Comparison of ENCODE assay signal across 17 mouse cellular contexts in the genomic region with DNA sequence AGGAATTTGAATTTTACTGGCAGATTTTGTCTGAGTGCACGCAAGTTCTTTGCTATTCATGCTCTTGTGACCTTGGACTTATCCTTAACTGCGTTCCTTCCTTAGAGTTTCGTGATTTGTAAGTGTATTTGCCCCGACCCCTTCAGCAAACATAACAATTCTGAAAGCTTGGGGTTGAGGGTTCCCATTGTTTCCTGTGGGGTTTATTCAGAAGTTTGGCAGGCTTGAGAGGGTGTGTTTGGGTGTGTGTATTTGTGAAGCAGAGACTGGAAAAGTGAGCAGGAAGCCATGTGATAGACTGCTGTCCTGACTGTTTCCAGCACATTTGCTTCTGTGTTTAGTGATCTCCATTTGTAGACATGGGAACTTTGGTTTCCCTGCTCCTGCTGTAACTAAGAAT.
"Had no signal": no experiment of that assay in that cellular context is flagged by ENCODE, and none has a peak within 500 bp of the region (broad histone marks: within the 10 kb centered on the region; RNA-seq: fewer than 3 reads in every experiment).

No protein-coding gene starts in this region.

- H3K27ac ChIP-seq: kidney, embryonic 15.5 days; limb, embryonic 15.5 days; liver, embryonic 12.5 days; midbrain, embryonic 12.5 days; neural tube, embryonic 13.5 days had no signal

- H3K4me3 ChIP-seq: kidney, embryonic 15.5 days; limb, embryonic 15.5 days; liver, embryonic 12.5 days; midbrain, embryonic 12.5 days; neural tube, embryonic 13.5 days had no signal

- H3K27me3 ChIP-seq: kidney, embryonic 15.5 days; limb, embryonic 15.5 days; liver, embryonic 12.5 days; midbrain, embryonic 12.5 days; neural tube, embryonic 13.5 days had no signal

- H3K4me2 ChIP-seq: kidney, embryonic 15.5 days; limb, embryonic 15.5 days; liver, embryonic 12.5 days; lung, embryonic 14.5 days; midbrain, embryonic 12.5 days; neural tube, embryonic 13.5 days had no signal

- DNase-seq: kidney, adult 2 months; kidney, postnatal 25 days; layer of hippocampus, adult 9-11 months; layer of hippocampus, postnatal 36 days; lung, embryonic 14.5 days; lung, postnatal 14 days; retina, postnatal 1 day; right cerebral cortex, postnatal 4 days; spleen, adult 18-20 months; thymus, adult 2 months; thymus, postnatal 36 days had no signal

- H3K4me1 ChIP-seq: kidney, embryonic 15.5 days; limb, embryonic 15.5 days; liver, embryonic 12.5 days; midbrain, embryonic 12.5 days; neural tube, embryonic 13.5 days had no signal

- H3K9ac ChIP-seq: kidney, embryonic 15.5 days; limb, embryonic 15.5 days; liver, embryonic 12.5 days; lung, embryonic 14.5 days; midbrain, embryonic 12.5 days; neural tube, embryonic 13.5 days had no signal

- H3K9me3 ChIP-seq: kidney, embryonic 15.5 days; limb, embryonic 15.5 days; liver, embryonic 12.5 days; midbrain, embryonic 12.5 days; neural tube, embryonic 13.5 days had no signal

- ATAC-seq: liver, embryonic 12.5 days; midbrain, embryonic 16.5 days had no signal
